Mouse (Mus musculus) frontal cortex, postnatal 10 days (tissue): ENCODE data around the gene Zrsr2.

Experiments used
- DNase-seq, 2 experiments: peaks; one replicate each; pipeline ENCODE4 v3.0.0; 2022; ENCODE audit warnings: low spot score in 2 of 2, mixed read lengths in 1 of 2

Gene Zrsr2

GRCm38 (mm10) chrX:163958467-163958875 is at the start of gene Zrsr2:
Gene Zrsr2 (minus strand): TSS chrX:163958661.
- peak; percentile 71 to 78 for DNase-seq

- no peak for DNase-seq
These were observed 46.3 kb upstream of the Zrsr2 start for GRCm38 (mm10) chrX:164004809-164005208.

GRCm38 (mm10) chrX:163999848-164000247 is 41.4 kb upstream of the Zrsr2 start:
- no peak for DNase-seq

- no peak for DNase-seq
These were observed 38.3 kb upstream of the Zrsr2 start for GRCm38 (mm10) chrX:163996754-163997153.

GRCm38 (mm10) chrX:163987718-163988374 is 29.4 kb upstream of the Zrsr2 start:
- no peak for DNase-seq

GRCm38 (mm10) chrX:163982129-163982528 is 23.7 kb upstream of the Zrsr2 start:
- no peak for DNase-seq

- no peak for DNase-seq
These were observed 23.0 kb upstream of the Zrsr2 start for GRCm38 (mm10) chrX:163981500-163981899.

GRCm38 (mm10) chrX:163981092-163981491 is 22.6 kb upstream of the Zrsr2 start:
- no peak for DNase-seq

- DNase-seq, result peak; percentile 27 to 28
These were observed 526 bp downstream of the Zrsr2 start for GRCm38 (mm10) chrX:163957803-163958466.

GRCm38 (mm10) chrX:163957381-163957780 is 1.1 kb downstream of the Zrsr2 start:
- DNase-seq, result no peak

- no peak for DNase-seq
These were observed 6.8 kb downstream of the Zrsr2 start for GRCm38 (mm10) chrX:163951618-163952017.

- no peak for DNase-seq
These were observed 14.1 kb downstream of the Zrsr2 start for GRCm38 (mm10) chrX:163944381-163944780.

GRCm38 (mm10) chrX:163938587-163938986 is 19.9 kb downstream of the Zrsr2 start:
- no peak for DNase-seq

- DNase-seq, result no peak
These were observed 23.7 kb downstream of the Zrsr2 start for GRCm38 (mm10) chrX:163934731-163935130.

GRCm38 (mm10) chrX:163929550-163929949 is 28.9 kb downstream of the Zrsr2 start:
- DNase-seq, result no peak

- peak in 1 of 2 experiments; percentile 11 for DNase-seq
These were observed 45.7 kb downstream of the Zrsr2 start for GRCm38 (mm10) chrX:163912791-163913190.

- DNase-seq, result peak in 1 of 2 experiments; percentile 20
These were observed 49.1 kb downstream of the Zrsr2 start for GRCm38 (mm10) chrX:163909381-163909780.

GRCm38 (mm10) chrX:163908337-163909250 is 49.9 kb downstream of the Zrsr2 start, which contains the start of gene Ap1s2:
Gene Ap1s2 (plus strand): TSS chrX:163909017.
- DNase-seq, result peak; percentile 92 to 94

- no peak for DNase-seq
These were observed 50.5 kb downstream of the Zrsr2 start for GRCm38 (mm10) chrX:163908003-163908336.

GRCm38 (mm10) chrX:163906861-163907260 is 51.6 kb downstream of the Zrsr2 start:
- no peak for DNase-seq

GRCm38 (mm10) chrX:163899431-163900020 is 58.9 kb downstream of the Zrsr2 start:
- DNase-seq, result no peak

- no peak for DNase-seq
These were observed 61.1 kb downstream of the Zrsr2 start for GRCm38 (mm10) chrX:163897354-163897753.
